Mouse (Mus musculus) liver, embryonic 18 days (tissue): ENCODE measurements around the gene Itgav. TPM values are rescaled to one million over a fixed set of nuclear protein-coding genes. Genes with fewer than 3 reads are reported as not detected.

Experiments
- polyA plus RNA-seq: library from polyadenylated mRNA; depleted of rRNA; stranded (reverse); fragments of >200 nt; gene quantifications from 2 replicates; pipeline ENCODE4 v1.2.3, GENCODE M21; 2012; rRNA removed

Itgav gene
- polyA plus RNA-seq: 9.5 and 9.7 TPM in 2 replicates

DNA sequence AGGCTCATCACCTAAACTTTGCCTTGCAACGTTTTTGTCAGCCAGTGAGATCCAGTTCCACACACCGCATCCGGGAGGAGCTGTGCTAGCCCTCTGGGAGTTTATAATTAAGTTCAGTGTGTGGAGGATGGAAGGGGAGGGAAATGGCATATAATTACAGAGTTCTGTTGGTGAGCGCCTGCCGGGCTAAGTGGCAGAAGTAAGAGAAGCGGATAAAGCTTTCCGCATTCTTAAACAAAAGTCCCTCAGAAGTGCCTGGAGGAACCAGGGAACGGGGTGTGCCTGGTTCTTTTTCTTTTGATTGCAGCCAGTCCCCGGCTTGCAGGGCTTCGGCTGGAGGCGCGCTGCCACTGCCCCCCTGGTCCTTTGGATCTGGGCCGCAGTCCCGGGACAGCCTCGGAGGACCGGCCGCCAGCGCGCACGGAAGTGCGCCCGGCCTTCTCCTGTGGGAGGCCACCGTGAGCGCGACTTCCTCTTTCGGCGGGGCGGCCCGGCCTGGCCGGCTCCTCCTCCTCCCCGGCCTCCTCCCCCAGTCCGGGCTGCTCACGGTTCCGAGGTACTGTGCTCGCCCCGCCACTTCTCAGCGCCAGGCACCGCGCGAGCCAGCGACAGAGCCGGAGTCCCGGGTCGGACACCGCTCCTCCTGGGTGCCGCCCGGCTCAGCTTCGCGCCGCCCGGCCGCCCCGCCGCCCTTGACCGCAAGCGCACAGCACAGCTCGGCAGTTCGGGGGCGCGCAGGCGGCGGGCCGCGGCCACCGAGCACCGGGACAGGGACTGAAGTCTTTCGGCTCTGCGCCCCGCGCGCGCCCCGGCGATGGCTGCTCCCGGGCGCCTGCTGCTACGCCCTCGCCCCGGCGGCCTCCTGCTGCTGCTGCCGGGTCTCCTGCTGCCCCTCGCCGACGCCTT, at the start of gene Itgav:
Gene Itgav (plus strand): TSS at position 477 of the 906 bp plus-strand sequence.

DNA sequence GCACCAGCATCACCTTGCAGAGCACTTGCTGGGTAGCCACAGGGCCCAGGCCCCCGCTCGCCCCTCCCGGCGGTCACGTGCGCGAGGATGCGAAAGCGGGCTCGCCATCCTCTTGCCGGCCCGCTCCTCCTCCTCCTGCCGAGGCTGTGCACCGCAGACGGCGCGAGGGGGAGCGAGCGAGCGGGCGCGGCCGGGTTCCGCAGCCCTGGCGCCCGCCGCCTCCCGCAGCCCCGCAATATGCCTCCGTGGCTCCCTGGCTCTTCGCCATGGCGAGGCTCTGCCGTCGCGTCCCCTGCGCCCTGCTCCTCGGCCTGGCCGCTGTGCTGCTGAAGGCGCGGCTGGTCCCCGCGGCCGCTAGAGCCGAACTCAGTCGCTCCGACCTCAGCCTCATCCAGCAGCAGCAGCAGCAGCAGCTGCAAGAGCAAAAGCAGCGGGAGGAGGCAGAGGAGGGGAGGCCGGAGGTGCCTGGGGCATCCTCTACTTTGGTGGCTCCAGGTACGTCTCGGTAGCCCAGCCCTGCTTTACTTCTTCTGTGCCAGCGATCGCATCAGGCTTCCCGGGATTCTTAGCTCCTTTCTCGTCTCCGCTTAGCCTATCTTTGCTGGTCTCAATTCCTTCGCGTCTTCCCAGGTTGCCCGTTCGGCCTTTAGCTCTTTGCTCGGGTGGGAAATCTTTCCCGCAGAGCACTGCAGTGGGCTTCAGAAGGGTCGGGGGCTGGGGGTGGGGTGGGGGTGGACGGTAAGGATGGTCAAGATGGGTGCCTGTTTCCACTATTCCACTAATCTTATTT, 88.5 kb downstream of the Itgav start, which contains the start of gene Fam171b:
Gene Fam171b (plus strand): TSS at position 154 of the 790 bp plus-strand sequence.

Other genes with a start within 250 kb of the Itgav start
- 31.5 and 34.6 TPM in 2 replicates for gene Zc3h15, start 80.0 kb upstream of the Itgav start, polyA plus RNA-seq
- gene Fam171b, start 88.2 kb downstream of the Itgav start, polyA plus RNA-seq: 0.28 and 0.39 TPM in 2 replicates
- not detected in 2 replicates for gene Zswim2, start 216.8 kb downstream of the Itgav start, polyA plus RNA-seq
- not detected in 2 replicates for gene Gm13698, start 231.3 kb downstream of the Itgav start, polyA plus RNA-seq
- not detected in 2 replicates for gene Gm13693, start 237.1 kb downstream of the Itgav start, polyA plus RNA-seq
- gene Gm13695, start 242.9 kb downstream of the Itgav start, polyA plus RNA-seq: not detected in 2 replicates
- gene Gm13696, start 248.7 kb downstream of the Itgav start, polyA plus RNA-seq: not detected in 2 replicates